ENCODE assay signal across 7 mouse cellular contexts in genomic region chr8:108896468-108897346, GRCm38 (mm10).
DNase-seq lines count a peak whose midpoint lies in the region; ATAC-seq lines count a peak whose summit lies in the region.

No protein-coding gene starts in this region.

- peak overlapping the region; percentile 60 for H3K27ac ChIP-seq in midbrain, embryonic 15.5 days

- no peak overlapping the region for H3K4me3 ChIP-seq in midbrain, embryonic 15.5 days

- WGBS in midbrain, embryonic 15.5 days: 25% methylated on average over 18 of the region's 18 CpGs

- no peaks in the 10 kb centered on the region for H3K9me3 ChIP-seq in midbrain, embryonic 15.5 days

- no peaks in the 10 kb centered on the region for H3K27me3 ChIP-seq in midbrain, embryonic 15.5 days (replicated peaks)

- intact Hi-C loops in left cerebral cortex, postnatal 36 days (cut with DNase I): no loop called here

- 0 out of 2 replicates have a peak overlapping the region, but pooled peaks have one; percentile 5 for H3K4me2 ChIP-seq in midbrain, embryonic 15.5 days

- H3K9ac ChIP-seq in midbrain, embryonic 15.5 days: no peak overlapping the region

- peak; percentile 91 for DNase-seq in adrenal gland, adult 8-10 months
- DNase-seq in cerebellum, postnatal 25 days: peak; percentile 80 to 87
- DNase-seq in heart, adult 11 months: peak; percentile 98
- DNase-seq in kidney, adult 11 months: peak; percentile 83
- DNase-seq in left cerebral cortex, postnatal 36 days (ENCODE audit: low spot score in 2 of 2): peak; percentile 41 to 70
- DNase-seq in urinary bladder, adult 2 months (ENCODE audit: low spot score): peak; percentile 82

- peaks cover 68% of the 10 kb centered on the region for H3K4me1 ChIP-seq in midbrain, embryonic 15.5 days

- no peaks in the 10 kb centered on the region; the same call in 1 of the 2 replicates for H3K36me3 ChIP-seq in midbrain, embryonic 15.5 days (replicated peaks)

- ATAC-seq in midbrain, embryonic 15.5 days (replicated peaks): peak; percentile 55
